Mouse (Mus musculus) layer of hippocampus, postnatal 25 days (tissue): ENCODE measurements around the gene Cybrd1. TPM values are rescaled to one million over a fixed set of nuclear protein-coding genes. Genes with fewer than 3 reads are reported as not detected.

Experiments
- DNase-seq, 2 experiments: peaks; one replicate each; pipeline ENCODE4 v3.0.0; 2022; ENCODE audit warnings: mixed read lengths in 2 of 2, low spot score in 1 of 2; ENCODE audit errors: extremely low spot score in 1 of 2
- total RNA-seq, 2 experiments: library from RNA; stranded (reverse); gene quantifications; 2 replicates each; pipeline ENCODE4 v1.2.3; 2021

Cybrd1 gene
- total RNA-seq, 2 experiments from 2014 or later: 4.5 to 5.4 TPM

DNA sequence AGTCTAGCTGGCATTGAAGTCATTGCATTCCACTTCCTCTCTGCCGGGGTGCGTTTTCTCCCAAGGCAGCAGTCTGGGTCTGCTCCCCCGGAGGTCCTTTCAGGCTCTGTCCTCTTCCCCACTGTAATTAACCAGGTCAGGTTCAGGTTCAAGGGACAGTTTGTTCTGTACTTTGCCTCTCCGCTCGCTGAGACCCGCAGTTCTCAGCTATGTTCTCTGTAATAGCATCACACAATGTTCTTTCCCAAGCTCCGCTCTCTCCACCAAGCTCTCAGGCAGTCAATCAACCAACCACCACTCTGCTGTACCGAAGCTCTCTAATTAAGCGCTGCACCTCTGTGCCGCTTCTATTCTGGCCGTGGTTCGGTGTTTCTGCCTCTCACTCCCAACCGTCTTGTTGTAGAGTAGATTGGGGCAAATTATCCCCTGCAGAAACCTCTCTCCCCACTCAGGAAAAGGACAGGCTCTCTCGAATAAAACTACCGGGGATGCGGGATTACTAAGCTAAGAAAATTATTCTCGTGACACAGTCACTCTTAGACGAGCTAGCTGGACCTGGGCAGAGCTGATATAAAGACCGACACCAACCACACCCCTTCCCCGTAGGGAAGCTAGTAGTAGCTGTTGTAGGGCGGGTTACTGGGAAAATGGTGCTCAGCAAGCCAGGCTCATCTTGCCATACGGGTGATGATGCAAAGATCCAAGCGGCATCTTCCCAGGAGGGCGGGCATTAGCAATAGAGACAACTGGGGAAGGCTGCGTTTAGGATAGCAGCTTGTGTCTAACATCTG, 45.3 kb downstream of the Cybrd1 start:
- DNase-seq: no peak

DNA sequence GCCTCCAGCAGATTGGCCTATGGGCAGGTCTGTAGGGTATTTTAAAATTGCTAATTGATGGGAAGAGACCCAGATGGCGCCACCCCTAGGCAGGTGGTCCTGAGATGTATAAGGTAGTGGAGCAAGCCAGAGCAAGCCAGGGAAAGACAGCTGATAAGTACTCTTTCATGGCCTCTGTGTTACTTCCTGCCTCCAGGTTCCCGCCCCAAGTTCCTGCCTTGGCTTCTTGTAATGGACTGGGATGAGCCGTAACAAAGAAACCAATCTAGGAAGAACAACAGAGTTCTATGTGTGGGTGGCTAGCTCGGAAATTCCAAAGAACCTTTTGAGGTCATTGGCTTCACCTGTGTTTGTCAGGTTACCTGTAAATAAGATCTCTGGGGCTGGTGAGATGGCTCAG, 49.5 kb downstream of the Cybrd1 start:
- no peak for DNase-seq

DNA sequence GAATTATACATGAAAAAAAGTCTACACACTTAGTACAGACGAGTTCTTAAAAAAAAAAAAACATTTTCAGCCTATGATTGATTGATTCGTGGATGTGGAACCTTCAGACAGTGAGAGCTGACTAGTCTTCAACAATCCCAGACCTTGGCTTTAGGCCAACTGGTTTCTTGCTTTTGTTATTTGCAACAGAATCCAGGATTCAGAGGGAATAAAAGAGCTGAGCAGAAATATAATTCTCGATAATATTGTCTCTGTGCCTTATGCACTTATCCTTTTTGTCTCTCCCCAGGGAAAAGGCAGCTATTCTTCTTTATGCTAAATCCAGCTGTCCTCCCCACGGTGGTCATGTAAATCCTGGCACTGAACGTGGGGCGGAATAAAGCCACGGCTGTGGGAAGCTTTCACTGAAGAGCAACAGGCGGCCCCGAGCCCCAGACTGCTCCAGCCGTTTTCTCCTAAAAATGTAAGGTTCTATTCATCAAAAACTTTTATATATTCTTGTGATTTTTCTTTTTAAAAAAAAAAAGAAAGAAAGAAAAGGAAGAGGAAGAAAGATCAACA, 50.8 kb downstream of the Cybrd1 start:
- no peak for DNase-seq

DNA sequence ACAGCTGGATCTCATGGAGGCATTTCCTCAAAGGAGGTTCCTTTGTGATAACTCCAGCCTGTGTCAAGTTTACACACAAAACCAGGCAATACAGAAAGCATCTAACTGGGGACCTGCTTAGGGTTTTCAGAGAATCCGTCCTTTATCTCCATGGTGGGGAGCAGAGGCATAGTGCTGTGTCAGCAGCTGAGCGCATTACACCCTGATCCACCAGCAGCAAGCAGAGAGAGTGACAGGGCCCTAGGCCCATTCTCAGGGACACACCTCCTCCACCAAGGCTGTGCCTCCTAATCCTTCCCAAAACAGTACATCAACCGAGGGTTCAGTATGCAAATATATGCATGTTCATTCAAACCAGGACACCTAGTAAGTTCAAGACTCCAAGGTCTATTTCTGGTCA, 55.3 kb downstream of the Cybrd1 start:
- DNase-seq: no peak

DNA sequence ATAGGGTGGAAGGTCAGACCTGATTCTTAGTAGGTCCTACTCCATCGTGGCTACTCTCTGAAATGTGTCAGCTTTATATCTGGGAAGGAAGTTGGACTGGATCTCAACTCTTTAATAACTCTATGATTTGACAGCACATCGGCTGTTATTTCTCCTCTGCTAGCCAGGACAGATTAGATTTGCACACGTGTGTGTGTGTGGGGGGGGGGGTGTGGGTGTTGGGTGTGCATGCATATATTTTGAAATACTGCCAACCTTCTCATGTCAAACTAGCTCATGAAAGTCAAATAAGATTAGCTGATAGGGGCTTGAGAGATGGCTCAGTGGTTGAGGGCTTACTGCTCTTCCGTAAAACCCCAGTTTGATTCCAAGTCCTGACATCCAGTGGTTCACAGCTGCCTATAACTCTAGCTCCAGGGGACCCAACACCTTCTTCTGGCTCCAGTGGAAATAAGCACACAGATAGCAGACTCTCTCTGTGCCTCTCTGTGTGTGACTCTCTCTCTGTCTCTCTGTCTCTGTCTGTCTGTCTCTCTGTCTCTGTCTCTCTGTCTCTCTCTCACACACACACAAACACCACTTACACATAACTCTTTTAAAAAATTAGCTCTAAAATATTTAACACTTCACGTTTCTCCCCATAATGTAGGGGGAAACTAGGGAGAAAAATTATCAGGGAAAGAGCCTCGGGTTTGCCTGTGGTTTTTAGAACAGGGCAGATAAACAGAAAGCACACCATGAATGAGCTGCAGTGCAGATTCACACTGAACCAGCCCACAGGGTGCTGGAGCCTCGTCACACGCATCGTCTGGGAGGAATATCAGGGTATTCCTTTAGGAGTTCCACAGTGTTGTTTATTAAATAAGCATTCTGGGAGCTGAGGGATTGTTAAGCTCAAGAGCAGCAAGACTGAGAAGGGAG, 58.9 kb downstream of the Cybrd1 start:
- no peak for DNase-seq

DNA sequence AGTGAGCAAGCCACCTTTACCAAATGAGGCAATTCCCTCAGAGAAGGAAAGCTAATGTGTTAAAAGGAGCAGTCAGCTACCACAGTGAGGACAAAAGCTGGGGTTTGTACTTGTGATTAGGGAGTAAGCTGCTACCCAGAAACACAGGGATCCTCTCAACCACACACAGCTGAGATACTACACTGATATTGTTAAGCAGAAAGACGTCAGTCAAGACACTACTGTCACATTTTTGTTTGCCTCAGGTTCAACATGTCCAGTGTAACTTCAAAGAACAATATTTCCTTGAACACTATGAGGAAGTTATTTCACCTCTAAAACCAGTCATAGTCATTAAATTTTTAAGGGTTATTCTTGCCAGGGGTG, 59.5 kb downstream of the Cybrd1 start:
- no peak for DNase-seq

DNA sequence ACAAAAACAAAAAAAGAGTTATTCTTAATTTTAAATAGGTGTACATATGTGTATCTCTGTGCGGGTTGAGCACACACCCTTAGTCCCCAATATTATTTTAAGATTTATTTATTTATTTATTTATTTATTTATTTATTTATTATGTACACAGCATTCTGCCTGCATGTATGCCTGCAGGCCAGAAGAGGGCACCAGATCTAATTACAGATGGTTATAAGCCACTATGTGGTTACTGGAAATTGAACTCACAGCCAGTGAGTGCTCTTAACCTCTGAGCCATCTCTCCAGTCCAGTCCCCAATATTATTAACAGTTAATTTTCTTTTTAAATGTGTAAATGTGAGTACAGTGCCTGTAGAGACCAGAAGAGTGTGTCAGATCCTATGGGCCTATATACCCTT, 60.0 kb downstream of the Cybrd1 start:
- DNase-seq: no peak

DNA sequence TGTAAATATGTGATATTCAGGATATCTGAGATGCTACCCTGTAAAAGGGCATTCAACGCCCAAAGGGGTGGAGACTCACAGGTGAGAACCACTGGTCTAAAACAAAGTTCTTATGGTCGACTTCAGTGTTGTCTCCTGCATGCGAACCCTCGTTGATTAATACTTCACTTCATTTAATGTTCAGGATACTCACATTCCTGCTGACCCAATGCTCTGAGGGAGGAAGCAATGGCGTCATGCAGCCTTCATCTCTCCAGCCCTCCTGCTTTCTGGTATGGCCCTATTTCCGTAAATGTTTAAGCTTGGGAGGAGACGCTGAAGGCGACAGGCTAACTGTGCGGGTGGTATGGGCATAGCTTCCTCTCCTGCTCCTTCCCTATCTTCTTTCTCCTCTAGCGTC, 62.0 kb downstream of the Cybrd1 start:
- DNase-seq: no peak

DNA sequence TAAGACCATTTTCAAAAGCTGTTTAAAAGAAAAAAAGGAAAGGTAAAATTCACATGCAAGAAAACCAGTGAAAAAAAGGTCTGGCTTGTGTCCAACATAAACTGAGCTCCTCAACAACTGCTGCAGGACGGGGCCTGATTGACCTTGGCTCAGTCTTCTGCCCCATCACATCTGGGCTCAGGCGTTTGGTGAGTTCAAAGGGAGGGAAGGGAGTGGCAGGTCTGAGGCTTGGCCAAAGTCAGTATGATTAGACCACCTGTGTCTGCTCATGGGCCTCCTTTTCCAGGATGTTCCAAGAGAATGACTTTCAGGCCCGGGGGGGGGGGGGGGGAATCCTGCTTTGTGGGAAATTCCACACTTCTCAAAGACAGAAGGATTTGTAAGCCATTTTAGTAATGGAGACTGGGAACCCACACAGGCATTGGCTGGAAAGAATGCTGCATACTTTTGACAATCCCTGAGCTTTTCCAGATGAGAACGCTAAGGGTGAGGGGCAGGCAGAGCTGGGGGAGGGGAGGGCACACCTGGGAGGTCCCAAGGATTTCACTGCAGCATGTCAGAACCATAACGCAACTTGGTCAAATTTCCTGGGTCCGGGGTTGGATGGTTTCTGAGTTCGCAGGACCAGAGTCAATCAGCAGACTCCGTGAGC, 63.0 kb downstream of the Cybrd1 start:
- no peak for DNase-seq

DNA sequence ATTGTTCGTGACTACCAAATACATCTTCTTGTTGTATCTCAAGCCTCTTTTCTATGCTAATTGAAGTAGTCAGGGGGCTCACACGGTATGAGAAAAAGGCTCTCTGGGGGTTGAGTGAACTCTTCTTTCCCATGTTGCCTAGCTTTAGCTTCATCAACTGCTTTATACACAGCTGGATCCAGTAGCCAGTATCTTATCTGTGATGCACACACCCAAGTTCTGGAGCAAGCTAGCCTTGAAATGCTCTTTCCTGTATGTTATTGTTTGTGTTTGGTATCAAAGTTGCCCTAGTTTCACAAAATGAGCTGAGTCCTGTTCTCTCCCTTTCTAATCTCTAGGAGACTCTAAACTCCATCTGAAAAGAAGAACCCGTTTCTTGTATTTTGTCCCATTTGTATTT, 70.2 kb downstream of the Cybrd1 start:
- DNase-seq: no peak

DNA sequence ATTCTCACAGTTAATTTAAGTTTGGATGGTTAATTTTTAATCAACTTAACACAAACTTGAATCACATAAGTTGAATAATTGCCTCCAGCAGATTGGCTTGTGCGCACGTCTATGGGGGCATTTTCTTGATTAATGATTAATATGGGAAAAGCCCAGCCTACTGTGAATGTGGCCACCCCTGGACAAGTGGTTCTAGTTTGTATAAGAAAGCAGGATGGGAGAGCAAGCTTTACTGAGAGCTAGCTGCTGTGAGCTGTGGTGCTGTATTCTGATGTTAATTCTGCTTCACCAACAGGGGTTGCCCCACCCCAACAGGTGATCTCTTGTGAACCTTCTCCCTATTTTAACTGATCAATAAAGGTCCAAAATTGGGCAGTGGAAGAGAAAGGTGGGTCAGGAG, 71.1 kb downstream of the Cybrd1 start:
- no peak for DNase-seq

DNA sequence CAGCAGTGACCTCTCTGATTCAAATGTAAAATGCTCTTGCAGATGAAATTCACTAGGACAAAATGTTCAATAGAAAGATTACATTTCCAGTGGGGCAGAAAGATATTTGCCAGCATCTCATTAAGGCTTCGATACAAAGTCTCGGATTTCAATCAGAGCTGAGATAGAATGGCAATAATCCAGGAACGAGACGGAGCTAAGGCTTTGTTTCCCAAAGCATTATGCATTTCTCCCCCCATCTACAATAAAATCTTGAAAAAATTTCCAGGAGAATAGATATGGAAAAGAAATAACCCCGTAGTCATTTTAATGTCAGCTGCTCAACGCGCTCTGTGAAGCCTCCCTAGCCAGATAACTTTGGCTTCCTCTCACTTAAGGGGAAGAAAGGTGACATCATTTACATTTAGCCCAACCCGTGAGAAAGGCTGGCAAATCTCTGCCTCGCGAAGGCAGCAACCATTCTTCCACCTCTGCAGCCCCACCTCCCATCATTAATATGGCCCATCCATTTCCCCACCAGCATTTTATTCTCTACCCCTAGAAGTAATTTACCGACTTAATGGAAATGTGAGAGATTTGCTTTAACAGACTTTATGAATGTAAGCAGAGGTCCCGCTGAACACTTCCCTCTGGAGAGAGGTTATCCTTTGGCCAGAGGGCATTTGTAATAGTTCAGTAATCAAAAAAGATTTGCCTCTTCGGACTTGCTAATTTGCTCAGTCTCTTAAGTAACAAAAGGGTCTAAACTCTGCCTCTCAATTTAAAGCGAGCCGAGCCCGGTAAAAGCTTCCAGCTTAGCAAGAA, 73.9 kb downstream of the Cybrd1 start:
- no peak for DNase-seq

DNA sequence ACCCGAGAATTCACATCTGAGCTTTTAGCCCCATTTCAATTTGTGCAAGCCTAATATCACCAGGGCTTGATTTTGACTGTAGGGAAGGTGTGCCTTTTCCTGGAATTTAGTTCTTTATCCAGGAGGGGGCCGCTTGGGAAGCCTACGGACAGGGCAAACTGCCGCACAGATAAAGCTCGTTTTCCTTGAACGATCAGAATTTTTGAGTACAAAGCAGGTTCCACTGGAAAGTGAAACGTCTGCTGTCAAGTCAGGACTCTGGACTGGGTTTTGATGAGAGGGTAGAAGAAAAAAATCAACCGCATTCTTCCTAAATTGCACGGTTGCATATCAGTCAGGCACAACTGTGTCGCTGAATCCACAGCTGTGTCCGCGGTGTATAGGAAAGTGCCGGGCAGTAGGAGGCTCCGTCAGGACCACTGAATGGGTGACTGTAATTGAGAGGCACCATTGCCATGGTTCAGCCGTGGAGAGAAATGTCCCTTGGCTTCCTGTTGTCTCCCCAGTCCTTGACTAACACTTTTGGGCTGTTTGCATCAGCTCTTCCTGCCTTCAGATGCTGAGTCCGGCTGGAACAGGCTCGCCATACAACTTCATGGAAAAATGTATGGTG, 74.6 kb downstream of the Cybrd1 start:
- no peak for DNase-seq

Other genes with a start within 250 kb of the Cybrd1 start
- gene Dcaf17, start 62.6 kb upstream of the Cybrd1 start, total RNA-seq: 10 to 100 TPM; 10.9 to 13.6 TPM
- gene Mettl8, start 62.3 kb upstream of the Cybrd1 start, total RNA-seq: 10 to 100 TPM; 11.9 to 14.2 TPM
- gene Dync1i2, start 93.8 kb downstream of the Cybrd1 start, total RNA-seq: 100 to 1,000 TPM; 124 to 137 TPM
- gene Slc25a12, start 249.8 kb downstream of the Cybrd1 start, total RNA-seq: 100 to 1,000 TPM; 163 to 165 TPM